Mouse (Mus musculus) right cerebral cortex, postnatal 4 days (tissue): Measurements from ENCODE around the gene Pmp22.

Experiments used
- DNase-seq: peaks from one replicate; pipeline ENCODE4 v3.0.0-alpha.2; 2022

The Pmp22 gene

GRCm38 (mm10) chr11:63128784-63129183 is at the start of gene Pmp22:
Pmp22 (plus strand) TSS chr11:63128982.
- DNase-seq: no peak

- DNase-seq: no peak
Measured at GRCm38 (mm10) chr11:63084536-63084935, 44.2 kb upstream of the Pmp22 start.

DNA sequence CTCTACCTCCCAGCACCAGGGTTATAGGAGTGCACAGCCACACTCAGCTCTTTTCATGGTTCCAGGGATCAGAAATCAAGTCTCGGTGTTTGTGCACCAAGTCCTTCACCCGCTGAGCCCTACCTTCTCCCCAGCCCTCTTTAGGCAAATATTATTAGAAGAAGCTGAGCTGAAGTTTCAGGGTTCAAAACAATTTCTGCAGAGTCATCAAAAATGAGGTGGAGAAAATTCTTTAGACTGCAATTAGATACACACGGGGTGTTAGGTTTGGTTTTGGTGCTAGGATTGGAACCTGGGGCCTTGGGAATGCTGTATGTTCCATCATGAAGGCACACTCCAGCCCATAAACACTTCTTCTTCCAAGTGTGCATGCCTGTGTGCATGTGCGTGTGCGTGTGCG is 40.1 kb upstream of the Pmp22 start:
- DNase-seq: no peak

GRCm38 (mm10) chr11:63090210-63090609 is 38.6 kb upstream of the Pmp22 start:
- DNase-seq: no peak

DNA sequence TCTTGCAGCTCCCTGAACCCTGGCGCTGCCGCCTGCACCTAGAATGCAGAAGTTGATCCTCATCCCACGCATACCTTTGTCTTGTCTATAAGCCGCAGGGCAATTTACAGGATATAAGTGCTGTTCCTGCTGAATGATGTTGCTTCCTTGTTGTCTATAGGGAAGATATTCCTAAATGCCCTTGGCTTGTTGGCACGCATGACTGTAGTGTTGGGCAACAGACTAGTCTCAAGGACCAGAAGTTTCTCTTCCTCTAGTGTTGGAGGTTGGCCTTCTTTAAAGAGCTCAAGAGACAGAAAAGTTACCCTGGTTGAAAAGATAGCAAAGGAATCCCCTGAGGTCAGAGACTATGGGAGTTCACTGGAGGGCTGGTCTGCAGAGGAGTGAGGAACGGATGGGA is 37.8 kb upstream of the Pmp22 start:
- no peak for DNase-seq

DNA sequence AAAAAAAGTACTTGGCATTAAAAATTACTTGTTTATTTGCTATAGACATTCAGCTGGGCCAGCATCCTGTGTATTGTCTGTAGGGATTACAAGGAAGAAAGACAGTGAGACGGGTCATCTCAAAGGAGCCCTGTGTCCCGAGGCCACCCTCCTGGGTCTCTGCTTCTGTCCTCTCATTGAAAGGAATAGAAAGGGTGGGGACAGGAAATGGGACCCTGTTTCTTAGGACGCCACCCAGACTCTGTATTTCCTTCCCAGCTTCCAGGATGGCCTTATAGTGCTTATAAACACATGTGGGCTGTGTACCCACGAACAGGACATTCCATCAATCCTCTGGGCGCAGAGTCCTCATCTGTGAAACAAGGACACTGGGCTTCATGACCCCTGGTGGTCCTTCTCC is 36.5 kb upstream of the Pmp22 start:
- no peak for DNase-seq

GRCm38 (mm10) chr11:63093601-63094000 is 35.2 kb upstream of the Pmp22 start:
- DNase-seq: no peak

DNA sequence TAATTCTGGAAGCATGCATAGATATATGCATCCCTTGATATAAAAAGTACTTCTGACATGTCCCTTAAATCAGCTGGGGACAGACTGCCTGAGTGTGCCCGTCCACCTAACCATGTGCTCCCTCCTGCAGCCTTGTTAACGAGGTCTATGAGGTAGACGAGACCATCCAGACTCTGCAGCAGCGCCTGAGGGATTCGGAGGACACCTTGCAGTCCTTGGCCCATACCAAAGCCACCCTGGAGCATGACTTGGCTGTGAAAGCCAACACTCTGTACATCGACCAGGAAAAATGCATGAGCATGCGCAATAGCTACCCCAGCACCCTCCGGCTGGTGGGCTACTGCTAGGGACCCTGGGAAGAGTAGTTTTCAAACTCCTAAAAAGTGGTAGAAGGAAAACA is 34.3 kb upstream of the Pmp22 start:
- no peak for DNase-seq

DNA sequence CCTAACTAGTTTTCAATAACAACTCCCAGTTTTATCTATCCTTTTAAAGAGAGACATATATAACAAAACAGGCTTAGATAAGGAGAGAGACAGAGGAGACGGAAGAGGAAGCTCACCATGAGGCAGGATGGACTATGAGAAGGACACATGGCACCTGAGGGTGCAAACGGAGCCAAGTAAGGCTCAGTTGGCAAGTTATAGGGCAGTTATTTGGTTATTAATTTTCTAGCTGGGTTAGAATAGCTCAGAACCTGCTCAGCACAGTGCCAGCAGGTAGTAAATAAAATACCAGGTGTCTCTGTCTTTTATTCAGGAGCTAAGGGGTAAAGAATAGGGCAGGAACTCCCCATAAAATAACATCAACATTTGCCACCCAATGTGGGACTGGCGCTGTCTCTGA is 30.8 kb upstream of the Pmp22 start:
- DNase-seq: no peak

DNA sequence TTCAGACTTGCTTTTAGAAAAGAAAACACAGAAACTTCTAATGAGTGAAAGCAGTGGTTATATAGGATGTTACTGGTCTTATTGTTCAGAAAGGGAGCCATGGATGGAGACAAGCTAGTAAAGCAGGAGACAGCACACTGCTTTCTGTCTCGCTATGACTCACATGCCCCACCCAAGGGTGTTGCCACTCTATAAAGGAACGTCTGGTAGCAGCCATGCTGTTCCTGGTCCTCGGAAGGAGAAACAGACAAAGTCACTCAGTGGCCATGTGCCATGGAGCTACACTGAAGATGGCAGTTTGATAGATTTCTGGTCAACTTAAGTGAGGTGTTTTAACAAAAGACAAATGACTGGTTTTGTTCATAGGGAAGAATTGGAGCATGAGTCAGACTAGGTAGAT is 29.4 kb upstream of the Pmp22 start:
- no peak for DNase-seq

- no peak for DNase-seq
Measured at GRCm38 (mm10) chr11:63103256-63103655, 25.5 kb upstream of the Pmp22 start.

- DNase-seq: no peak
Measured at GRCm38 (mm10) chr11:63104026-63104425, 24.8 kb upstream of the Pmp22 start.

GRCm38 (mm10) chr11:63109230-63109775 is 19.5 kb upstream of the Pmp22 start:
- DNase-seq: no peak

DNA sequence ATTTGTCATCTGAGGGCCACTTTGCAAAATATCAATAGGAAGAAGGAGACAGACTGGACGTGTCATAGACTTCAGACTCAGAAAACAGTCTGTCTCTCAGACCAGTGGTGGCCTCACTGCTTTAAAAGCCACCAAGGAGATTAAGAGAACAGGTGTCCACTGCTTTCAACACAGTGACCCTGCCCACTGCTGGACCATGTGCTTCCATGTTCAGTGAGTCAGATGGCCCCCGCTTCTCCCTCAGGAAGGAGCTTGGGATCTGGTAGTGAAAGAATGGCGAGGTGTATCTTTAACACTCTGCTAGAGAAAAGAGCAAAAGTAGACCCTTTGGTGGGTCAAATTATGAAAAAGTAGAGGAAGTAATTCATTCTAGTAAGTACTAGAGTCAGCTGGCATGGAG is 18.5 kb upstream of the Pmp22 start:
- DNase-seq: no peak

GRCm38 (mm10) chr11:63114807-63115641 is 13.8 kb upstream of the Pmp22 start:
- no peak for DNase-seq

GRCm38 (mm10) chr11:63116652-63117051 is 12.1 kb upstream of the Pmp22 start:
- DNase-seq: no peak

- no peak for DNase-seq
Measured at GRCm38 (mm10) chr11:63117266-63117665, 11.5 kb upstream of the Pmp22 start.

DNA sequence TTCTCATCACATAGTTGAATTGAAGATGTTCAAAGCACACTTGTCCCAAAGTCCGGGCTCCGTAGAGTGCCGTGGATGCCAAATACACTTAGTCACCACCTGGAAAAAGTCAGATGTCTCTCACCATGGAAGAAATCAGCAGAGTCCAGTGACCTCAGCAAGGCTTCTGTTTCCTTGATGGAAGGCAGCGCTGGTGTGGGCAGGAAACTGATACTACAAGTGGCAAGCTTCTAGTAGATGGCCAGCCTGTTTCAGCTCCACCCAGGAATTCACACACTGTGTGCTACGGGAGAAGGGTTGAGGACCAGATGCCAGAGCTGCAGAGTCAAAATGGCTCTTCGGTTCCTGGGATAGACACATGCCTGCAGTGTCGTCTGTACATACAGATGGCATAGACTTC is 9.0 kb upstream of the Pmp22 start:
- DNase-seq: no peak

GRCm38 (mm10) chr11:63122249-63122648 is 6.5 kb upstream of the Pmp22 start:
- no peak for DNase-seq

DNA sequence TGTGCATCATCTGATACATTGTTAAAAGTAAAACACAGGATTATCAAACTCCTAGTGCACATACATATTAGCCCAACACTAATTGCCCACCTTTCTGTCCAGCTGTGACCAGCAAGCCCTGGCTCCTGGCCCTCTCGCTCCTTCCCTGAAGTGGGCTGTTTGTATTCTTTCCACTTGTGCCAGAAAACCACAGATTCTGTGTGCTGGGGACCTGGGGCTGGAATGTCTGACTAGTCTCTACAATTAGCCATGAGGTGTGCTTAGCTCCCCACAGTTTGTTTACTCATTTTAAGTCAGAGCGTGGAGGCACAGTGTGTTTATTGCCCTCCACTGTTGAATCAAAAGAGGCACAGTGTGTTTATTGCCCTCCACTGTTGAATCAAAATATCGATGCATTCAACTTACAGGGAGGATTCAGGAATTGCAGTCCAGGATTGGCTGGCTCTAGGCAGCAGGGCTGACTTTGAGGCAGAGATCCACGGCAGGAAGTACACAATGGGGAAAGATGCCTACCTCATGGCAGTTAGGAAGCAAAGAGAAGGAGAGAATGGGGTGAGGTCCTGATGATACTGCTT is 5.9 kb upstream of the Pmp22 start:
- DNase-seq: no peak

- no peak for DNase-seq
Measured at GRCm38 (mm10) chr11:63124316-63124715, 4.5 kb upstream of the Pmp22 start.

- no peak for DNase-seq
Measured at GRCm38 (mm10) chr11:63125832-63126456, 2.8 kb upstream of the Pmp22 start.

DNA sequence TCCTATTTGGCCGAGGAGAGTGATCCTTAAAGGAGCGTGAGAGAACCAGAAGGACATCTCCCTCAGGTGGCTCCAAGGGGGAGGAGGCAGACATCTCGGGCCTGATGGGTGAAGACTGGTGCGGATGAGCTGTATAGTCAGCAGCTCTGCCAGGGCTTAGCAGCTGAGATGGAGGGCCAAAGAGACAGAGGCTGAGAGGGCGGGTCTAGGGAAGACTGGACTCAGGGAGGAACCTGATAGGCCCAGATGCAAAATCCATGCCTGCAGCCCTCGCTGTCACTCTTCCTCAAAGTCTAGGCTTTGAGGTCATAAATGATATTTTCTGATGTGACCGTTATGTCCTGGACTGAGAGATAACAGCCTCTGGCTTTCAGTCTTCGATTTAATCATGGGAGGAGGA is 1.8 kb upstream of the Pmp22 start:
- no peak for DNase-seq

DNA sequence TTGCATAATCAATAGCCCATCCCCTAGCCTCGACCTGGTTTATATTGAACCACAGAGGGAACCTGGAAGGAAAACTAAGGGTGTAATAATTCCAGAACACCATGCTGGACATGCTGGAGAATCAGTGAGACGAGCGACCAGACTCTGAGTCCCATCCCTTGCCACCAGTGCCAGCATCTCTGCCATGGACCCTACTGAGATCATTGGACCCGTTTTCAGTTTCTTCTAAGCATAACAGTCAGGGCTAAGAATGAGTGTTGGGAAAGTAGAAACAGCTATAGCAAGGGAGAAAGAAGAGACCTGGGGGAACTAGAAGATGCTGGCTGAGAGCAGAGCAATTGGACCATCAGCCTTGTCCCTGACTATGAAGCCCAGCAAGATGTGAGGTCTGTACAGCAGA is 1.3 kb upstream of the Pmp22 start:
- no peak for DNase-seq
